Mouse (Mus musculus): ENCODE results near the gene Phldb2. TPM values are rescaled to one million over a fixed set of nuclear protein-coding genes. Genes with fewer than 3 reads are reported as not detected.

Gene Phldb2
- polyA plus RNA-seq, 1 experiment from 2014 or later: 46.2 TPM

- DNase-seq (ENCODE audit: low spot score): no peak
- Histone ChIP-seq H3K27me3 (replicated peaks; ENCODE audit: low read depth, poor library complexity, severe bottlenecking) (no peaks in the 10 kb centered on the region), H3K4me1 (peaks cover 24% of the 10 kb centered on the region), H3K27ac (replicated peaks) (no peak overlapping the region), H3K9me3 (no peaks in the 10 kb centered on the region), H3K36me3 (replicated peaks) (no peaks in the 10 kb centered on the region), H3K4me3 (no peak overlapping the region)
- whole genome bisulfite sequencing: 88% methylated on average over 8 of the region's 8 CpGs
Observed at GRCm38 (mm10) chr16:45922546-45923229, 30.7 kb downstream of the Phldb2 start.

GRCm38 (mm10) chr16:45919572-45919971 is 33.8 kb downstream of the Phldb2 start:
- no peak for DNase-seq (ENCODE audit: low spot score)
- no peaks in the 10 kb centered on the region for H3K27me3 ChIP-seq (replicated peaks; ENCODE audit: low read depth, poor library complexity, severe bottlenecking)
- H3K4me1 ChIP-seq: peaks cover 20% of the 10 kb centered on the region
- H3K4me3 ChIP-seq: no peak overlapping the region
- no peaks in the 10 kb centered on the region for H3K9me3 ChIP-seq
- H3K27ac ChIP-seq (replicated peaks): no peak overlapping the region
- H3K36me3 ChIP-seq (replicated peaks): no peaks in the 10 kb centered on the region
- 78% methylated on average over 8 of the region's 8 CpGs for WGBS

GRCm38 (mm10) chr16:45903595-45903994 is 49.8 kb downstream of the Phldb2 start:
- no peaks in the 10 kb centered on the region for H3K9me3 ChIP-seq
- H3K36me3 ChIP-seq (replicated peaks): no peaks in the 10 kb centered on the region
- no peak overlapping the region for H3K4me3 ChIP-seq
- no peak for DNase-seq (ENCODE audit: low spot score)
- 86% methylated on average over 8 of the region's 8 CpGs for WGBS
- no peaks in the 10 kb centered on the region for H3K27me3 ChIP-seq (replicated peaks; ENCODE audit: low read depth, poor library complexity, severe bottlenecking)
- peaks cover 4% of the 10 kb centered on the region; the same call in 1 of the 2 replicates for H3K4me1 ChIP-seq
- no peak overlapping the region for H3K27ac ChIP-seq (replicated peaks)

- Histone ChIP-seq H3K36me3 (replicated peaks) (no peaks in the 10 kb centered on the region), H3K27ac (replicated peaks) (no peak overlapping the region), H3K9me3 (no peaks in the 10 kb centered on the region), H3K27me3 (replicated peaks; ENCODE audit: low read depth, poor library complexity, severe bottlenecking) (no peaks in the 10 kb centered on the region), H3K4me1 (peaks cover 30% of the 10 kb centered on the region), H3K4me3 (no peak overlapping the region)
- DNase-seq (ENCODE audit: low spot score): no peak
- 88% methylated on average over 3 of the region's 3 CpGs for WGBS
Observed at GRCm38 (mm10) chr16:45898459-45898858, 54.9 kb downstream of the Phldb2 start.

GRCm38 (mm10) chr16:45896587-45896986 is 56.8 kb downstream of the Phldb2 start:
- DNase-seq (ENCODE audit: low spot score): peak; percentile 31
- no peak overlapping the region for H3K27ac ChIP-seq (replicated peaks)
- 42% methylated on average over 2 of the region's 2 CpGs for WGBS
- H3K36me3 ChIP-seq (replicated peaks): no peaks in the 10 kb centered on the region
- no peaks in the 10 kb centered on the region for H3K9me3 ChIP-seq
- no peak overlapping the region for H3K4me3 ChIP-seq
- H3K4me1 ChIP-seq: peaks cover 41% of the 10 kb centered on the region
- no peaks in the 10 kb centered on the region for H3K27me3 ChIP-seq (replicated peaks; ENCODE audit: low read depth, poor library complexity, severe bottlenecking)

- no peaks in the 10 kb centered on the region for H3K36me3 ChIP-seq (replicated peaks)
- no peak overlapping the region for H3K4me3 ChIP-seq
- peaks cover 41% of the 10 kb centered on the region for H3K4me1 ChIP-seq
- WGBS: 45% methylated on average over 5 of the region's 5 CpGs
- H3K27me3 ChIP-seq (replicated peaks; ENCODE audit: low read depth, poor library complexity, severe bottlenecking): no peaks in the 10 kb centered on the region
- no peaks in the 10 kb centered on the region for H3K9me3 ChIP-seq
- no peak for DNase-seq (ENCODE audit: low spot score)
- H3K27ac ChIP-seq (replicated peaks): peak overlapping the region; percentile 54; the same call in 1 of the 2 replicates
Observed at GRCm38 (mm10) chr16:45894998-45895397, 58.4 kb downstream of the Phldb2 start.

GRCm38 (mm10) chr16:45893796-45894195 is 59.6 kb downstream of the Phldb2 start:
- no peaks in the 10 kb centered on the region for H3K27me3 ChIP-seq (replicated peaks; ENCODE audit: low read depth, poor library complexity, severe bottlenecking)
- H3K4me1 ChIP-seq: peaks cover 41% of the 10 kb centered on the region
- no peak overlapping the region for H3K4me3 ChIP-seq
- no peak for DNase-seq (ENCODE audit: low spot score)
- no peaks in the 10 kb centered on the region for H3K9me3 ChIP-seq
- no peaks in the 10 kb centered on the region for H3K36me3 ChIP-seq (replicated peaks)
- 73% methylated on average over 2 of the region's 2 CpGs for WGBS
- H3K27ac ChIP-seq (replicated peaks): peak overlapping the region; percentile 82

- peaks cover 41% of the 10 kb centered on the region for H3K4me1 ChIP-seq
- no peaks in the 10 kb centered on the region for H3K36me3 ChIP-seq (replicated peaks)
- peak; percentile 63 for DNase-seq (ENCODE audit: low spot score)
- 26% methylated on average over 1 of the region's 1 CpGs for WGBS
- H3K27ac ChIP-seq (replicated peaks): peak overlapping the region; percentile 82
- no peaks in the 10 kb centered on the region for H3K27me3 ChIP-seq (replicated peaks; ENCODE audit: low read depth, poor library complexity, severe bottlenecking)
- no peaks in the 10 kb centered on the region for H3K9me3 ChIP-seq
- no peak overlapping the region for H3K4me3 ChIP-seq
Observed at GRCm38 (mm10) chr16:45892928-45893327, 60.5 kb downstream of the Phldb2 start.

GRCm38 (mm10) chr16:45890471-45891200 is 62.8 kb downstream of the Phldb2 start:
- Histone ChIP-seq H3K4me1 (peaks cover 32% of the 10 kb centered on the region), H3K4me3 (no peak overlapping the region), H3K9me3 (no peaks in the 10 kb centered on the region), H3K27me3 (replicated peaks; ENCODE audit: low read depth, poor library complexity, severe bottlenecking) (no peaks in the 10 kb centered on the region), H3K27ac (replicated peaks) (no peak overlapping the region), H3K36me3 (replicated peaks) (no peaks in the 10 kb centered on the region)
- no peak for DNase-seq (ENCODE audit: low spot score)
- WGBS: 87% methylated on average over 4 of the region's 4 CpGs

- Histone ChIP-seq H3K27ac (replicated peaks) (no peak overlapping the region), H3K4me1 (peaks cover 22% of the 10 kb centered on the region), H3K4me3 (no peak overlapping the region), H3K27me3 (replicated peaks; ENCODE audit: low read depth, poor library complexity, severe bottlenecking) (no peaks in the 10 kb centered on the region), H3K36me3 (replicated peaks) (no peaks in the 10 kb centered on the region), H3K9me3 (no peaks in the 10 kb centered on the region)
- DNase-seq (ENCODE audit: low spot score): no peak
- 71% methylated on average over 4 of the region's 4 CpGs for WGBS
Observed at GRCm38 (mm10) chr16:45889636-45890035, 63.8 kb downstream of the Phldb2 start.

- Histone ChIP-seq H3K27me3 (replicated peaks; ENCODE audit: low read depth, poor library complexity, severe bottlenecking) (no peaks in the 10 kb centered on the region), H3K27ac (replicated peaks) (no peak overlapping the region), H3K4me1 (no peaks in the 10 kb centered on the region), H3K4me3 (no peak overlapping the region), H3K9me3 (no peaks in the 10 kb centered on the region), H3K36me3 (replicated peaks) (no peaks in the 10 kb centered on the region)
- WGBS: 69% methylated on average over 5 of the region's 5 CpGs
- no peak for DNase-seq (ENCODE audit: low spot score)
Observed at GRCm38 (mm10) chr16:45886599-45886998, 66.8 kb downstream of the Phldb2 start.

- DNase-seq (ENCODE audit: low spot score): no peak
- Histone ChIP-seq H3K9me3 (no peaks in the 10 kb centered on the region), H3K27ac (replicated peaks) (no peak overlapping the region), H3K4me3 (no peak overlapping the region), H3K27me3 (replicated peaks; ENCODE audit: low read depth, poor library complexity, severe bottlenecking) (no peaks in the 10 kb centered on the region), H3K36me3 (replicated peaks) (no peaks in the 10 kb centered on the region), H3K4me1 (no peaks in the 10 kb centered on the region)
- WGBS: 89% methylated on average over 2 of the region's 2 CpGs
Observed at GRCm38 (mm10) chr16:45884194-45884593, 69.2 kb downstream of the Phldb2 start.

Measured in embryonic facial prominence, embryonic 10.5 days (tissue).